Mouse (Mus musculus): ENCODE results near the gene Ank2. TPM values are rescaled to one million over a fixed set of nuclear protein-coding genes. Genes with fewer than 3 reads are reported as not detected.

Gene Ank2
- total RNA-seq (2014; fragmentation: Nextera tagmentation) (0.45 and 0.73 TPM in 2 replicates), total RNA-seq (2017) (0.26 TPM in 1 of 2 replicates, not detected in the other)

DNA sequence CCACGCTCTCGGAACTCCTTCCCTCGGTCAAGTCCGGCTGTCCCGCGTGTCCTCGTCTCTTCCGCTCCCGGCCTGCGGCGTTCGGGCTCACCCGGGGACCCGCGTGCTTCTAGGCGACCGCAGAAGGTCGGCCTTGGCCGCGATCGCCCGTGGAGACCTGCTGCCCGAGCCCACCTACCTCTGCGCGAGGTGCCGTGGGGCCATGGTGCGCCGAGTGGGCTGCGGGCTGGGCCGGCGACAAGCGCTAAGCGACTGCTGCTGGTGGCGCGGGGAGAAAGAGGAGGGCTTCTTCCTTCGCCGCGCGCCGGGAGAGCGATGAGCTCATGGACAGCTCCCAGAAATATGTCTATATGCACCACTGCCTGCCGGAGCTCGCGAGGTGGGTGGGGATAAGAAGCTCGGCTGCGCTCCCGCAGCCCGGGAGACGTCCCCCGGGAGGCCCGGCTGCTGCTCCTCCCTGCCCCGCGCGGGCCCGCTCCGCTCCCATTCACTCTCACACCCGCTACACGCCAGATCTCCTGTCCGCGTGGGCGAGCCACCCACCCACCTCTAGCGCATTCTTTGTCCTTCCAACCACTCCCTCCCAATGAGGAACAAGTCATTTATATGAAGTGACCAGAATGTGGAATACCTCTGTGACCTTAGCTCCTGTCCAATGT, at the start of gene Ank2:
TSS of gene Ank2 (minus strand) at position 609 of the 659 bp plus-strand sequence.
- peak; percentile 70 for ATAC-seq (replicated peaks; ENCODE audit: poor library complexity, severe bottlenecking)

DNA sequence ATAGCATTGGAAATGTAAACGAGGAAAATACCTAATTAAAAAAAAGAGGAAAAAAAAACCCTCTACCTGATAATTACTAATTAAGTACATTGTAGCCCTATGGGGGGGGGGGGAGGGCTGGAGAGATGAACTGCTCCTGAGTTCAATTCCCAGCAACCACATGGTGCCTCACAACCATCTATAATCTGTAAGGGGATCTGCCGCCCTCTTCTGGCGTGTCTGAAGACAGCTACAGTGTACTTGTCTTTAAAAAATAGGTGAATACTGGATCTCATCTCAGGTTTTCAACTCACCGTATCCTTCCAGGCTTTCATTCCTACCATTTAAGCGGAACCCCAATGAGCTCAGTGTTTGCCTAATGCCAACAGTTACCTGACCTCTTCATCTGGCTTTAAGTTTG, 48.7 kb upstream of the Ank2 start:
- 0 out of 2 replicates have a peak, but pooled peaks have one; percentile 23 for ATAC-seq (replicated peaks; ENCODE audit: poor library complexity, severe bottlenecking)

DNA sequence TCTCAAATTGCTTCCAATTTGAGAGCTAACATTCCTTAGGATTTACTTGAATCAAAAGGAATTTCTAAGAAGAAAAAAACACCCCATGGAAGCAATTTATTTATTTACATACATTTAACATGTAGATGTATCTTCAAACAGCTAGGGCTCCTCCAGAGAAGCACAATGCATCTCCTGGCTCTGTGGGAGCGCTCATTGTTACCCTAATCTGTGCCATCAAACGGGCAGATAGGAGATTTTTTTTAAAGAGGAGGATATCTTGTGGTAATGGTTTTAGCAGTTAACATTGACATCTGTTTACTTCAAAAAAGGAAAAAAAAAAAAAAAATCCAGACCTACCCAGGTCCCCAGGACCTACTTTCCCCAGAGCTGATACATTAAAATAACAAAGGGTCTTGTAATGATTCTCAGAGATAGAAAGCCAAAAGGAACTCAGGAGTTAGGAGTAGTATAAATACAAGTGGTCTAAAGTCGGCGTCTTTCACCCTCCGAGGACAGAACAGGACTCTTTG, 45.5 kb upstream of the Ank2 start:
- no peak for ATAC-seq (replicated peaks; ENCODE audit: poor library complexity, severe bottlenecking)

DNA sequence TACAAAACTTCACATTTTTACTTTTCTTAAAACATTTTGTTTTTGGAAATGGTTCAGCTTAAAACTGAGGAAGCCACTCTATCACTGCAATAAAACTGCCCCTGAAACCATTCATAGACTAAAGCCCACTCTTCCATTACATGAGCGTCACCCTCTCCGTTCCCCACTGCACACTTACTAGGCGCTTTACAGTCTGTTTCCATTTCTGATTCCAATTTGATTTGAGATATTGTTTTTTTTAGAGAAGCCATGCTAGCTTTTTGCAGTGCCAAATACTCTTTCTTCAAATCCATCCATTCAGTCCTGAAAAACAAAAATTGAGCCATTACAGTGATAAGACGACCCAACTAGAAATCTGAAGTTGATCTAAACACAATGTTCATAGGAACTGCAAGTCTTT, 44.8 kb upstream of the Ank2 start:
- ATAC-seq (replicated peaks; ENCODE audit: poor library complexity, severe bottlenecking): no peak

DNA sequence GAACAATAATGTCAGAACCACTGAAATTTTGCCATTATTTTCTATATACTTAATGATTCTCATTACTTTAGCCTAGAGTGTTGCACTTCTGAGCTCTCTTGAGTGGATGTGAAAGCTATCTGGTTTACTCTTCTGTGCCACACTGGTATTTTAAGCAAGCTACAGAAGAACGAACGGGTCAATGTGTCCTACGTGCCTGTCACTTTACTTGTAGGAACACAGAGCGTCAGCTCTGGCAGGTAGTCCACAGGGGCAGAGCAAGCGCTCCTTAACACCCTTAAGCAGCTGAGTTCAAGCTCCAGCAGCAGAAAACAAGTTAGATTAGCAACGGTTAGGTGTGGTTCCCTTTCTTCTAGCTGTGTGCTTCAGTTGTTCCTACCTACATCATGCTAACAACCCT, 40.0 kb upstream of the Ank2 start:
- no peak for ATAC-seq (replicated peaks; ENCODE audit: poor library complexity, severe bottlenecking)

DNA sequence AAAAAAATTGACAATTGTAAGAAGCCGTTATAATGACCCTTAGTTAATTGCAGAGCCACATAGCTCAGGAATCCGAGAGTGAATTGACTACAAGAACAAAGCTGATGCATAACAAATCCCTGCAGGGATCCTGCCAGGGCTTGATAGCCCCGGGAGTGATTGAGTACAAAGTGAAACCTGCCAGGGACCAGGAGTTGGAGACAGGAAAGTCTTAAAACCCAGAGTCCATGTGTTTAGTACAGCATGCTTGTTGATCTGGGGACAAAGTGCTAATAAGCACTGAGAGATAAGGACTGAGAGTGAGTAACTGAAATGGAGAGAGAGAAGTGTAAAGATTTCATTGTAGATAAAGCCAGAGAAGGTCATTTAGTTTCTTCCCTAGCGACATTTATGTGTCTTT, 31.1 kb upstream of the Ank2 start:
- ATAC-seq (replicated peaks; ENCODE audit: poor library complexity, severe bottlenecking): no peak

DNA sequence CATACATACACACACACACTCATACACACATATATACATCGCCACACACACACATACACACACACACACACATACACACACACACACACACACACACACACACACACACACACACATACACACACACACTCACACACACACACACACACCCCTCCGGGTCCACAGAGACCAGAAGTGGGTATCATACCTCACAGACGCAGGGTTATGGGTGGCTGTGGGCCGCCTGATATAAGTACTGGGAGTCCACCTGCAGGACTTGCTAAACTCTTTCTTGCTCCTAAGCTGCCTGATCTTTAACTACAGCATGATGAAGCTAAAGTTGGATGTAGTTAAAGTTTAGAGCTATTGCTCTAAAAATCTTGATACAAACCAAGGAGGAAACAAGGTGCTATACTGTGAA, 30.7 kb upstream of the Ank2 start:
- no peak for ATAC-seq (replicated peaks; ENCODE audit: poor library complexity, severe bottlenecking)

DNA sequence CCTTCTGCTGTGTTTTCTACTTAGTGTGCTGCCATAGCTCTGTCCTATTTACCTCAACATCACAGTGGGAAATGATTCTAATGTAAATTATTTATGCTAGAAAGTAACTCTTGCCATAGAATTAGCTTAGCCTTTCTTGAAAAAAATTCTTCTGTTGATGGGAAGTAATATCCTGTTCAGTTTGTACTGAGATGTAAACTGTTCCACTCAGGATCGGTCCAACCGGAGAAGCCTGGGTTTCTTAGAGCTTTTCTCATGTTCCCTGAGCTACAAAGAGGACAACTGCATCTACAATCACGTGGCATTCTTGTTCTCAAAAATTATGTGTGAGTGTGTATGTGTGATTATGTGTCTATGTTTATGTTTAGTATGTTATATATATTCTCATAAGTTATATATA, 30.1 kb upstream of the Ank2 start:
- ATAC-seq (replicated peaks; ENCODE audit: poor library complexity, severe bottlenecking): no peak

DNA sequence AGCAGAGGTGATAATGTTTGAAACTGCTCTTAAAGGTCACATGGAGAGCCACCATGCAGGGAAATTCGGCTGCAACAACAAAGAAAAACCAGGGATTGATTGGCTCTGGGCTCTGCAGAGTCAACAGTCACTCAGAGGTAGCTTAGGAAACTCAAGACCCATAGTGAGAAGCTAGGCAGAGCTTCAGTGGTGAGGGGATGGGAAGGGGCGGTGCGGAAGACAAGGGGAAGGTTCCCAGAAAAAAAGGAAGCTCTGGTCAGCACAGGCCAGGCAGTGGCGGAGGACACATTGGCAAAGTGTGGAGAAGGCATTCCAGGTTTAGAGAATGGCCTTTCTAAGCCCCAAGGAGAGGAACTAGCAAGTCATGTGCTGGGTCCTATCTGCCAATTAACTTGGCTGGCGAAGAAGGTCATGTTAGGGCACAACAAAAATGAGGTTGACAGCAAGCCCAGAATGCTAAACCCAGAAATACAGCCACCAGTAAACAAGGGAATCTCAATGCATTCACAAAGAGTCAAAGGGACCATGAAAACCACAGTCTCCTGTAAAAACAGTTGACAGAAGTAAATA, 28.4 kb upstream of the Ank2 start:
- no peak for ATAC-seq (replicated peaks; ENCODE audit: poor library complexity, severe bottlenecking)

DNA sequence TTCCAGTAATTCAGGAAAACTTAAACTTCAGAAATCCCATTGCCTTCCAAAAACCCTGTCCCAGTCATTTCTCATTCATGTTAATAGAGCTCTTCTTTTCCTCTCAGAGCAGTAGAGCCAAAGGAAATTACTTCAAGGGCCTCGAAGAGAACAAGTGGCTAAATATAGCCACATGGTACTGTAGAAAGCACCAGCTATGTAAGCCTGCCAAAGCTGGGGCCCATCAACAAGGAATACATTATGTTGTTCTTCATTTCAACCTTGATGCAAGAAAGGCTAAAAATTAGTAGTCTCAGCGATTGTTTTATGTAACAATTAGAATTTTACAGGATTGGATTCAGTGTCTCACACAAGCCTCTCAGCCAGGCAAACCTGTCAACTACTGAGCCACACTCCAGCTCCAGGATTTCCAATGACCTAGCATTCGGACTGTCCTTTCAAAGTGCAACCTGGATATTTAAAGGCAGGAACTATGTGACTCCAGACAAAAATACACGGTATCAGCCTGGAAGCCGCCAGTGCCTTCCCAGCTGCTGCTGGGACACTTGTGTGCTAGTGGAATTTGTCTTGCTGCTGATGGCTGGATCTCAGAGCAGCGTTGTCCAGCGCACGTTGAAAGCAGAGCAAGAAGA, 26.2 kb upstream of the Ank2 start:
- ATAC-seq (replicated peaks; ENCODE audit: poor library complexity, severe bottlenecking): no peak

DNA sequence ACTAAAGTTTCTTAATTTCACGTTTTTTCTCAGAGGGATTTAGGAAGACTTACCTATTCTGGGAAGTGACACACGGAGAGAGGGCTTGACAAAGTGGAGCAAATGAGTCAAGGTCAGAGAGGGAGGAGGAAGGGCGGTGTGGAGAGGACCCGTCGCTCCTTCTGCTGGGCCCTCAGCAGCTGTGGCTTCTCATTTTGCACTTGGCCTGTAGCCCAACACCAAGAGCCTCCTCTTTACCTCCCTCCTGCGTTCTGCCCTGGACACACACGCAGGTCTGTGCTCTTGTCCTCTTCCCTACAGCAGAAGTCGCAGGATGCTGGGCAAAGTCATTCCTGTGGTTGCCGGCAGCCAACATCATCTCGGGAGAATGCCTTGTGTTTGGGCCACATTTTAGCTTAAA, 22.0 kb upstream of the Ank2 start:
- no peak for ATAC-seq (replicated peaks; ENCODE audit: poor library complexity, severe bottlenecking)

DNA sequence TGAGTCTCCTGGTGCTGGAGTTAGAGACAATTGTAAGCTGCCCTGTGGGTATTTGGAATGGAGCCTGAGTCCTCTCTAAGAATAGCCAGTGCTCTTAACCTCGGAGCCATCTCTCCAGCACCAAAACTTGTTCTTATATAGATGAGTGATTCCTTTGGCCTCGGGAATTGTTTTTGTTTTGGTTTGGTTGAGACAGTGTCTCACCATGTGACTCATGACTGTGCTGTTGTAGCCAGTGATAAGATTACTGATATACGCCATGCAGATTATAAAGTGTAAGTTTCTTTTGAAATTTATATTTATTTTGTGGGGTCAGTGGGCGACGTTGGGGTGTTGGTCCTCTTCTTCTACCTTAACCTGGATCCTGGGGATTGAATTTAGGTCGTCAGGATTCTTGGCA, 21.1 kb upstream of the Ank2 start:
- no peak for ATAC-seq (replicated peaks; ENCODE audit: poor library complexity, severe bottlenecking)

DNA sequence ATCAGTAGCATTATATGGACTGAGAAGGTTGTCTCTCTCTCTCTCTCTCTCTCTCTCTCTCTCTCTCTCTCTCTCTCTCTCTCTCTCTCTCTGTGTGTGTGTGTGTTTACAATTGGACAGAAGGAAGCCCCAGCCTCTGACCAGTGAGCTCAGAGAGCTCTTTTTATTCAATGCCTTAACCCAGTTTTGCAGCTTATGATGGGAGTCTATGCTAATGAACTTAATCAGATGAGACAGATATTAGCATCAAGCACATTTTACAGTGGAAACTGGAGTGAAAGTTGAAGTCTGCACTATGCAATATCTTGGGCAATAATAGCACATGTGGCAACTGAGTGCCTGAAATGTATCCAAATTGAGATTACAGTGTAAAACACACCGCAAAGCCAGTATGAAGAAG, 16.1 kb upstream of the Ank2 start:
- no peak for ATAC-seq (replicated peaks; ENCODE audit: poor library complexity, severe bottlenecking)

DNA sequence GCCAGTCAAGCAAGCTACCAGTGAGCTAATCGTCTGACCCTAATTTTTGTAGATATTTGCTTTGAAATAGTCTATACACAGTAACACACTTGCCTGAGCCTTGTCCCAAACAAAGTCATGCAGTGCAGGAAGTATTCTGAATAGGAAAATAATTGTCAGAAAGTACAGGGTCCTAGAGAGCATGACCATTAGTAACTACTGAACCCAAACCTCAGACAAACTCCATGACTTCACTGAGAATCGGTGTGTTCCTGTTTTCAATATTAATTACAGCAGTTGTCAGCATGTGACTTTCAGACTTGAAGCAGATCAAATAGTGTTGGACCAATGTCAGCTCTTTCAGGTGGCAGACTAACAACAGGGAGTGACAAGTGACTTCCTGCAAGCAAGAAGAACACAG, 14.5 kb upstream of the Ank2 start:
- no peak for ATAC-seq (replicated peaks; ENCODE audit: poor library complexity, severe bottlenecking)

DNA sequence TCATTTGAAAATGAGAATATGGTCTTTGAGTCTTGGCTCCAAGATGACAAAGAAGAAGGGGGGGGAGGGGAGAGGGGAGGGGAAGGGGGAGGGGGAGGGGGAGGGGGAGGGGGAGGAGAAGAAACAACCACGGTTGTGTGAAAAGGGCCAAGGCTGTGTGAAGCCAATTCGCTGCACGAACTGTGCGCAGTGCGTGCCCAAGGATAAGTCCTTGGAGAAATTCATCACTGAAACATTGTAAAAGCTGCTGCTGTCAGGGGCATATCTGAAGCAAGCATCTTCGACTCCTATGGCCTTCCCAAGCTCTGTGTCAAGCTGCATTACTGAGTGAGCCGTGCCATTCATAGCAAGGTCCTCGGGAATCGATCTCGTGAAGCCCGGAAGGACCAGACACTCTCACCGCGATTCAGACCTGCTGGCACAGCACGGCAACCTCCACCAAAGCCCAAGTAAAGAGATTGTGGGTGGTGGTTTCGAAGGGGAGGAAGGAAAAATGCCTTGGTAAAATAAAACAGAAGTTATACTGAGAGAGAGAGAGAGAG, 13.7 kb upstream of the Ank2 start:
- ATAC-seq (replicated peaks; ENCODE audit: poor library complexity, severe bottlenecking): no peak

DNA sequence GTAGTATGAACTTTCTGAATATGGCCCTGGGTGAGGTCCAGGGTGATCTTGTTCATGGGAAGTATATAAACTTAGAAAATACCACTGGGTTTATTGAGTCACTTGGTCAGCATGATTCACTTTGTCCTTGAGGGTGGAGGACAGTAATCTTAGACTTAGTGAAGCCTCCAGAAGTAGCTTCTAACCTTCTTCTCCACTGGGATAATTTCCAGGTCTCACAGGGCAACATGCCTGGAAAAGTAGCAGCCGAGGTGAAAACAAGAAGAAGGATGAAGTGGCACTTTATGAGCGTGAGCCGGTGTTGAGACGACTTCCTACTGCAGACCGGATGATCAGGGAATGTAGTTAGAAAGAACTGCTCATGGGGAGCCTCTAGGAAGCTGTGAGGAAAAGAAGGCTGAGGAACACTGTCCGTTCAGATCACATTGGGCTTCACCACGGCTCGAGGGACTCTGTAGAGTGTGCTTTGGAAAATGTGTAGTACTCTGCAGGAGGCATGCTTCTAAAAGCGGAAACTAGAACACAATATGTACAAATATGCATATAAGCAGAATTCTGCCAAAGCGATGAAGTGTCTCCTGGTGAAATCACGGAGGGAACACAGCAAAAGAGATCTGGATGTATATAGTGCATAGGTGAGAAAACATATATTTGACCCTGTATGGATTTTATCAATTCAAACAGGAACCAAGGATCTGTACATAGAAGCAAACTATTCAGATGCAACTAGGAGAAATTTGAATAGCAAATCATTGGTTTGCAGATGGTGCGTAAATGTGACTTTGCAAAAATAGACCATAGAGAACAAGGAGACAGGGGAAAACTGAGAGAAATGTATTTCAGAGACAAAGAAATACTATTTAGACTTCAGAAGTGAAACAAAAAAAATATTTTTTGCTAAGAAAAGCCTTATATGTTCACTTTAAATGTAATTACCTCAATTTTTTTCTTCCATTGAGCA, 12.9 kb upstream of the Ank2 start:
- no peak for ATAC-seq (replicated peaks; ENCODE audit: poor library complexity, severe bottlenecking)

DNA sequence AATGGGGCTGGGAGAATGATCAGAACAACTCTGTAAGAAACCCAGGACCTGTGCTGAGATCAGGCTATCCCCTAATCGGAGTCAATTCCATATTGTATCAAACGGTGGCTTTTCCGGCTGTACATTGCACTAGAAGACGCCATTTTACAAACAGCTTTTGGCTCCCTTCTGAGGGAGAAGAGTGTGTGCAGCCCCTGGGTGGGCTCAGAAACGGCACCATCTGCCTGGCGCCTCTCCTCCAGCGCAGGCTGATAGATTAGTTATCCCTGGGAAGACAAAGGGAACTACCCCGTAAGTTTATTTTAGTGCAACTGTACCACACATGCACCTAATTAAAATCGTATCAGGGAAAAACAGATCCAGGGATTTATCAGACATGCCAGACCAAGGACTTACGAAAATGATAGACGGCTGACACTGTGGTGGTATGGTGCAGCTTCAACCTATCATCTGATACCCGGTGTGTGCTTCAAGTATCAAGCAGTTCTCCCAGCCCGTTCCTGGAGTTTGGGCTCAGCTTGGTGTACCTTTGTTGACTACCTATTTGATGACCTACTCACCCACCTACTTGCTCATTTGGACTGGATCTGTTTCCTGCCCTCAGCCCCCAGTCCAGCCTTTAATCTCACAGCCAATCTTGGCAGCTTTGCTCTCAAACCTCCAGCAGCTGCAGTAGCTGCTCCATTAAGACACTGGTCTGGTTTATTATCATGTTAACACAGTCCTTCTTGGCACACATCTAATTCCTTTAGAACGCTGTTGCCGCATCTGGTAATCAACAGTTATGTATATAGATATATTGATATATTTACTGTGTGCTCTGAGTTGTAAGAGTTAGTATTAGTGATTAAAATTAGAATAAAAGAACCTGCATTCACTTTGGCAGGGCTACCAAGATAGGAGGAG, 9.0 kb upstream of the Ank2 start:
- ATAC-seq (replicated peaks; ENCODE audit: poor library complexity, severe bottlenecking): no peak

DNA sequence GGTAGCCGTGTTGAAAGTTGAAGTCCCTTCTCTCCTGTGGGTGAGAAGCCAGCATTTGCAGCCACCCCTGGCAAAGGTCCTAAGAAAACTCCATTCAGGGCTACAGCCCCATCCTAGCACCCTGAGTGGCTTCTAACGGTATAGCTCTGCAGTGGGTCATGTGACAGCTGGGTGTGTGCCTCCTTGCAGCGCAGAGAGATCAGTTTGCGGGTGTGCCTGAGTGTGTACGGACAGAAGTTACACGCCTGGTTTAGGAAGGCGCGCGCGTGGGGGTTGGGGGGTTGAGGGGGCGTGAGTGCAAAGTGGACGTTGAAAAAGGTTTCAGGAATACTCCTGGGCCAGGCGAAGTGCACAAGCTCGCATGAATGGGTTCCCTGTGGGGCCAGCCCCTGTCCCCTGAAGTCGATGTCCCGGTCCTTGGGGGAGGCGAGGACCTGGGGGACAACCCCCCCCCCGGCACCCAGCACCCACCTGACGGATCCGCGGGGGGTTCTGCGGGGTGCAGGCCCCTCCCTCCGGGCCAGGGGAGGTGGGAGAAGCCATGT, 881 bp downstream of the Ank2 start:
- ATAC-seq (replicated peaks; ENCODE audit: poor library complexity, severe bottlenecking): peak; percentile 45

DNA sequence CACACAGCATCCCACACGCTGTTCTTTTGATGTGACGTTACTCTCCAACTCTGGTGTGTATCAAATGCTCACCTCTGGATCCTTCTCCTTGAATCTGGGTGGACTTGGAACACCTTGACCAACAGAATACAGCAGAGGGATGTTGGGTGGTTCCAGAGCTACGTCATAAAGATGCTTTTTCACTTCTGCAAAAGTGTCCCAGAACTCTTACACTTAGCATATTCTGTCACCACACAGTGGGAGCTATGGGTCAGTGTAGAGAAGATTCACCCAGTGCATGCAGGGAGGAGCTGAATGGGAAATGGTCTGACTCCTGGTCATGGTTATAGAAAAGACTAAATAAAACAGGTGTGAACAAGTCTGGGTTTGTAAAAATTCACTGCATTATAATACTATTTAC, 6.5 kb downstream of the Ank2 start:
- no peak for ATAC-seq (replicated peaks; ENCODE audit: poor library complexity, severe bottlenecking)
